Mouse (Mus musculus) CD4-positive, CD25-positive, alpha-beta regulatory T cell (primary cell): ENCODE measurements around the gene Vmn1r104. TPM values are rescaled to one million over a fixed set of nuclear protein-coding genes. Genes with fewer than 3 reads are reported as not detected.

Source experiments
- polyA plus RNA-seq: library from polyadenylated mRNA; unstranded; fragments of 100-300 nt; shearing (Covaris generic); gene quantifications from one replicate; pipeline ENCODE4 v1.2.1, GENCODE M21; 2017

Vmn1r104 gene
- 0.26 TPM for polyA plus RNA-seq

DNA sequence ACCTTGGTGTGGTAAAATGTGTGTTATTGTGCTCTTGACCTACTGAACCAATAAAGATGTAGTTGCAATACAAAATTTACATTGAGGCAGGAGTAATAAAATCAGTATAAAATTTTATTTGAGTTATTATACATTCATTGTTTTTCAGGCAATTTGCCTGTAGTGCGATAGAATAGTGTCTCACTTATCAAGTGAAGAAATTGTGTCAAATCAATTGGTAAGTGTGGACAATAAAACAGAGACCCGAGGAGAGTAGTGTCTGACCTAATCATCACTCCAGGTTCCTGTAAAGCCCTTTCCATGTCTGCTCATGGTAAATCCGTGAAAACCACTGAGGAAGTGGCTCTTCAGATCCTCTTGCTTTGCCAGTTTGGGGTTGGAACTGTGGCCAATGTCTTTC is at the start of gene Vmn1r104:
Gene Vmn1r104, plus strand, starts transcription at position 301 of the 400 bp plus-strand sequence.

DNA sequence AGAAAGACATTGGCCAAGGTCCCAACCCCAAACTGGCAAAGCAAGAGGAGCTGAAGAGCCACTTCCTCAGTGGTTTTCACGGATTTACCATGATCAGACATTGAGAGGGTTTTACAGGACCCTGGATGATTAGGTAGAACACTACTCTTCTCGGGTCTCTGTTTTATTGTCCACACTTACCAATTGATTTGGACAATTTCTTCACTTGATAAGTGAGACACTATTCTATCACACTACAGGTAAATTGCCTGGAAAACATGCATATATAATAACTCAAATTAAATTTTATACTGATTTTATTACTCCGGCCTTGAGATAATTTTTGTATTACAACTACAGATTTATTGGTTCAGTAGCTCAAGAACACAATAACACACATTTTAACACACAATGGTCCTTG is 23.2 kb upstream of the Vmn1r104 start, which contains the start of gene Vmn1r103:
Gene Vmn1r103, minus strand, starts transcription at position 101 of the 400 bp plus-strand sequence.

DNA sequence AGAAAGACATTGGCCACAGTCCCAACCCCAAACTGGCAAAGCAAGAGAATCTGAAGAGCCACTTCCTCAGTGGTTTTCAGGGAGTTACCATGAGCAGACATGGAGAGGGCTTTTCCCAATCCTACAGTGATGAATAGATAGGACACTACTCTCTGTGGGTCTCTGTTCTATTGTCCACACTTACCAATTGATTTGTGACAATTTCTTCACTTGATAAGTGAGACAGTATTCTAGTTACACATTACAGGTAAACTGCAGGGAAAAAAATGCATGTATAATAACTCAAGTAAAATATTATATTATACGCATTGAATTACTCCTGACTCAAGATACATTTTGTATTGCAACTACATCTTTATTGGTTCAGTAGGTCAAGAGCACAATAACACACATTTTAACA is 12.0 kb downstream of the Vmn1r104 start, which contains the start of gene Gm5726:
Gene Gm5726, minus strand, starts transcription at position 101 of the 400 bp plus-strand sequence.

DNA sequence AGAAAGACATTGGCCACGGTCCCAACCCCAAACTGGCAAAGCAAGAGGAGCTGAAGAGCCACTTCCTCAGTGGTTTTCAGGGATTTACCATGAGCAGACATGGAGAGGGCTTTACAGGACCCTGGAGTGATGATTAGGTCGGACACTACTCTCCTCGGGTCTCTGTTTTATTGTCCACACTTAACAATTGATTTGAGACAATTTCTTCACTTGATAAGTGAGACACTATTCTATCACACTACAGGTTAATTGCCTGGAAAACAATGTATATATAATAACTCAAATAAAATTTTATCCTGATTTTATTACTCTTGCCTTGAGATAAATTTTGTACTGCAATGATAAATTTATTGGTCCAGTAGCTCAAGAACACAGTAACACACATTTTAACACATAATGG is 42.5 kb downstream of the Vmn1r104 start, which contains the start of gene Gm4141:
Gene Gm4141, minus strand, starts transcription at position 101 of the 400 bp plus-strand sequence.

Other genes starting within 250 kb of the Vmn1r104 start
- gene Gm4133, start 199.8 kb upstream of the Vmn1r104 start, polyA plus RNA-seq = not detected
- not detected for gene Gm5728, start 158.4 kb upstream of the Vmn1r104 start, polyA plus RNA-seq
- not detected for gene Vmn1r100, start 115.9 kb upstream of the Vmn1r104 start, polyA plus RNA-seq
- not detected for gene Vmn1r101, start 91.2 kb upstream of the Vmn1r104 start, polyA plus RNA-seq
- gene Gm10670, start 58.9 kb upstream of the Vmn1r104 start, polyA plus RNA-seq = 0.19 TPM
- gene Vmn1r103, start 23.3 kb upstream of the Vmn1r104 start, polyA plus RNA-seq = not detected
- gene Gm5726, start 11.9 kb downstream of the Vmn1r104 start, polyA plus RNA-seq = not detected
- gene Gm4141, start 42.4 kb downstream of the Vmn1r104 start, polyA plus RNA-seq = not detected
- gene Gm4513, start 65.2 kb downstream of the Vmn1r104 start, polyA plus RNA-seq = not detected
- not detected for gene Vmn1r107, start 135.1 kb downstream of the Vmn1r104 start, polyA plus RNA-seq
- not detected for gene Vmn1r111, start 169.4 kb downstream of the Vmn1r104 start, polyA plus RNA-seq
- not detected for gene Gm10668, start 196.8 kb downstream of the Vmn1r104 start, polyA plus RNA-seq
- gene Vmn1r112, start 237.3 kb downstream of the Vmn1r104 start, polyA plus RNA-seq = not detected